Mouse (Mus musculus): ENCODE data around the gene Rnf169.
"Not testable (repeated sequence)": the region's sequence is repeated elsewhere in the genome, so short reads cannot be mapped to it uniquely, and the experiment has no call there.

Rnf169 gene

GRCm38 (mm10) chr7:99946356-99946755 is 33.9 kb downstream of the Rnf169 start:
- no peak for DNase-seq (ENCODE audit: low spot score in 2 of 2)

GRCm38 (mm10) chr7:99945939-99946338 is 34.3 kb downstream of the Rnf169 start:
- DNase-seq (ENCODE audit: low spot score in 2 of 2): no peak

- DNase-seq (ENCODE audit: low spot score in 2 of 2): not testable (repeated sequence)
Observed at GRCm38 (mm10) chr7:99945012-99945411, 35.2 kb downstream of the Rnf169 start.

GRCm38 (mm10) chr7:99944520-99944919 is 35.7 kb downstream of the Rnf169 start:
- no peak for DNase-seq (ENCODE audit: low spot score in 2 of 2)

GRCm38 (mm10) chr7:99940669-99941068 is 39.6 kb downstream of the Rnf169 start:
- no peak for DNase-seq (ENCODE audit: low spot score in 2 of 2)

- DNase-seq (ENCODE audit: low spot score in 2 of 2): no peak
Observed at GRCm38 (mm10) chr7:99935758-99936157, 44.5 kb downstream of the Rnf169 start.

GRCm38 (mm10) chr7:99926916-99927714 is 53.1 kb downstream of the Rnf169 start:
- DNase-seq (ENCODE audit: low spot score in 2 of 2): peak in 1 of 2 experiments; percentile 73

- DNase-seq (ENCODE audit: low spot score in 2 of 2): no peak
Observed at GRCm38 (mm10) chr7:99920416-99920815, 59.8 kb downstream of the Rnf169 start.

GRCm38 (mm10) chr7:99919971-99920370 is 60.3 kb downstream of the Rnf169 start:
- no peak for DNase-seq (ENCODE audit: low spot score in 2 of 2)

- no peak for DNase-seq (ENCODE audit: low spot score in 2 of 2)
Observed at GRCm38 (mm10) chr7:99919164-99919563, 61.1 kb downstream of the Rnf169 start.

- no peak for DNase-seq (ENCODE audit: low spot score in 2 of 2)
Observed at GRCm38 (mm10) chr7:99917320-99917844, 62.9 kb downstream of the Rnf169 start.

- peak in 1 of 2 experiments; percentile 53 for DNase-seq (ENCODE audit: low spot score in 2 of 2)
Observed at GRCm38 (mm10) chr7:99916741-99917319, 63.4 kb downstream of the Rnf169 start.

- no peak for DNase-seq (ENCODE audit: low spot score in 2 of 2)
Observed at GRCm38 (mm10) chr7:99915511-99915910, 64.7 kb downstream of the Rnf169 start.

- no peak for DNase-seq (ENCODE audit: low spot score in 2 of 2)
Observed at GRCm38 (mm10) chr7:99914316-99914715, 65.9 kb downstream of the Rnf169 start.

- DNase-seq (ENCODE audit: low spot score in 2 of 2): no peak
Observed at GRCm38 (mm10) chr7:99911038-99911437, 69.2 kb downstream of the Rnf169 start.

GRCm38 (mm10) chr7:99907463-99907862 is 72.8 kb downstream of the Rnf169 start:
- DNase-seq (ENCODE audit: low spot score in 2 of 2): no peak

- DNase-seq (ENCODE audit: low spot score in 2 of 2): no peak
Observed at GRCm38 (mm10) chr7:99906346-99906745, 73.9 kb downstream of the Rnf169 start.

GRCm38 (mm10) chr7:99904421-99905005 is 75.7 kb downstream of the Rnf169 start:
- DNase-seq (ENCODE audit: low spot score in 2 of 2): no peak

GRCm38 (mm10) chr7:99902918-99903665 is 77.2 kb downstream of the Rnf169 start:
- no peak for DNase-seq (ENCODE audit: low spot score in 2 of 2)

- DNase-seq (ENCODE audit: low spot score in 2 of 2): no peak
Observed at GRCm38 (mm10) chr7:99902208-99902607, 78.0 kb downstream of the Rnf169 start.

GRCm38 (mm10) chr7:99896905-99897304 is 83.3 kb downstream of the Rnf169 start:
- no peak for DNase-seq (ENCODE audit: low spot score in 2 of 2)

- no peak for DNase-seq (ENCODE audit: low spot score in 2 of 2)
Observed at GRCm38 (mm10) chr7:99894478-99894877, 85.8 kb downstream of the Rnf169 start.

Measured in spleen, postnatal 10 days (tissue).